In genomic region chr5:34965531-34965930, GRCm38 (mm10) we compare ENCODE assay signal across 12 mouse cellular contexts.
"Had no signal": no experiment of that assay in that cellular context is flagged by ENCODE, and none has a peak within 500 bp of the region (broad histone marks: within the 10 kb centered on the region; RNA-seq: fewer than 3 reads in every experiment).

No protein-coding gene starts in this region.

- DNase-seq: retina, postnatal 1 day; right cerebral cortex, adult 18-20 months; right cerebral cortex, postnatal 14 days; right cerebral cortex, postnatal 25 days; right cerebral cortex, postnatal 4 days; spleen, adult 18-20 months; thymus, adult 18-20 months; thymus, adult 2 months; thymus, postnatal 14 days; thymus, postnatal 25 days; thymus, postnatal 36 days; thymus, postnatal 4 days had no signal
